Mouse (Mus musculus): Measurements from ENCODE around the gene Armc10. TPM values are rescaled to one million over a fixed set of nuclear protein-coding genes. Genes with fewer than 3 reads are reported as not detected.
A peak's percentile ranks its signal among the peaks of the same experiment; 100 is the strongest.

The Armc10 gene
- polyA plus RNA-seq, 1 experiment: 74.3 TPM

DNA sequence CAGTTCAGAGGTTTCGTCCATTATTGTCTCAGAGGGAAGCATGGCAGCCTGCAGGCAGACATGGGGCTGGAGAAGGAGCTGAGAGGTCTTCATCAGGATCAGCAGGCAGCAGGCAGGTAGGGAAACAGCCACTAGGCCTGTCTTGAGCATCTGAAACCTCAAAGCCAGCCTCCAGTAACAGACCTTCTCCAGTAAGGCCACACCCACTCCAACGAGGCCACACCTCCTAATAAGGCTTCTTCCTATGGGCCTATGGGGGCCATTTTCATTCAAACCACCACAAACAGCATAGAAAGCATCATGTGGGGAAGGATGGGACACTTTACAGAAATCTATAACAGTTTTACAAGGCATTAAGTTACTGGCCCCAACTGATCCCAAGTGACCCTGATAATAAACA is 5.1 kb downstream of the Armc10 start:
- TF ChIP-seq CTCF (IDR thresholded peaks at IDR 0.05; ENCODE audit: low read depth, low read length) (no peak), POLR2A (IDR thresholded peaks at IDR 0.05; ENCODE audit: insufficient read depth, low read length) (no peak), EP300 (IDR thresholded peaks at IDR 0.05; ENCODE audit: insufficient read depth, low read depth, low read length) (no peak)
- no peaks in the 10 kb centered on the region for H3K9me3 ChIP-seq (replicated peaks; ENCODE audit: control insufficient read depth, insufficient read depth, low read length, poor library complexity, severe bottlenecking)
- peaks cover 2% of the 10 kb centered on the region for H3K4me1 ChIP-seq (ENCODE audit: control insufficient read depth, insufficient read depth, low read length)
- H3K9ac ChIP-seq (ENCODE audit: low read depth, poor library complexity, severe bottlenecking): no peak overlapping the region
- H3K4me3 ChIP-seq (ENCODE audit: low read depth, low read length): no peak overlapping the region
- no peak overlapping the region for H3K27ac ChIP-seq (ENCODE audit: insufficient read depth, low read length)
- no peaks in the 10 kb centered on the region for H3K27me3 ChIP-seq (ENCODE audit: control insufficient read depth, insufficient read depth, low read length, poor library complexity, severe bottlenecking)
- peaks cover 41% of the 10 kb centered on the region for H3K36me3 ChIP-seq (ENCODE audit: control insufficient read depth, insufficient read depth, low read length, poor library complexity, severe bottlenecking)

GRCm38 (mm10) chr5:21651885-21652612 is 6.4 kb downstream of the Armc10 start:
- Histone ChIP-seq H3K9ac (ENCODE audit: low read depth, poor library complexity, severe bottlenecking) (no peak overlapping the region), H3K9me3 (replicated peaks; ENCODE audit: control insufficient read depth, insufficient read depth, low read length, poor library complexity, severe bottlenecking) (no peaks in the 10 kb centered on the region), H3K4me3 (ENCODE audit: low read depth, low read length) (no peak overlapping the region), H3K4me1 (ENCODE audit: control insufficient read depth, insufficient read depth, low read length) (peaks cover 2% of the 10 kb centered on the region), H3K27ac (ENCODE audit: insufficient read depth, low read length) (no peak overlapping the region), H3K27me3 (ENCODE audit: control insufficient read depth, insufficient read depth, low read length, poor library complexity, severe bottlenecking) (no peaks in the 10 kb centered on the region), H3K36me3 (ENCODE audit: control insufficient read depth, insufficient read depth, low read length, poor library complexity, severe bottlenecking) (peaks cover 43% of the 10 kb centered on the region)
- no peak for TF ChIP-seq CTCF (IDR thresholded peaks at IDR 0.05; ENCODE audit: low read depth, low read length)
- no peak for TF ChIP-seq EP300 (IDR thresholded peaks at IDR 0.05; ENCODE audit: insufficient read depth, low read depth, low read length)
- TF ChIP-seq POLR2A (IDR thresholded peaks at IDR 0.05; ENCODE audit: insufficient read depth, low read length): no peak

DNA sequence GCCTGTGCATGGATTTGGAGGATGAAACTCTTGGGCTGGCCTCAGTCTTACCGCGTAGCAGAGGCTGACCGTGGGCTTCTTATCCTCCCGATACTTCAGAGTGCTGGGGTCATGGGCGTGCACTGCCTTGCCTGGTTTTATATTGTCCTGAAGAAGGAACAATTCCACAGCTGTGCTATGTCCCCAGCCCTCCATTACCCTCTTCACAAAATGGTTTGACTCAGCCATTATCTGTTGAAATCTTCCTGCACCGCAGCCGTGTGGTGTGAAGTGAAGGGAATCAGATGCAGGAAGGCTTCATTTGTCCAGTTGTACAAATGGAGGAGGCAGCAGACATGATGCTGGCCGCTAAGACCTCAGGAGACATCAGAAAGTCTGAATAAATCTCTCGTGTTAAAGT is 11.3 kb downstream of the Armc10 start:
- H3K36me3 ChIP-seq (ENCODE audit: control insufficient read depth, insufficient read depth, low read length, poor library complexity, severe bottlenecking): peaks cover 32% of the 10 kb centered on the region

DNA sequence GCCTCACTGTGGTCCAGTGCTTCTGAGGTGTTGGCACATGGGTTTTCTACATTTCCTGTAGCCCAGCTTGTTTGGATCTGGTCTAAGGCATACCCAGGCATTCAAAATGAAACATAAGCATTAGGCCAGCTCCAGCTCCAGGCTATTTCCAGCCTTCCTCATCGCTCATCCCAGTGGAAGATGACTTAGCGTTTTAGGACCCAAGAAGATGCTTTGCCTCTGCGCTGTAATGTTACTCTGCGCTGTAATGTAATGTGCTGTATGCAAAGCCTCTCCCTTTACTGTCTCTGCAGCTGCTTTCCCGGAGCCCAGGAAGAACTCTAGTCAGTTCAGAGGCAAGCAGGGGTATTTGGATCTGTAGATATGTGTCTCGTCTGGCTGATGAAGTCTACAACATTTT is 12.4 kb downstream of the Armc10 start:
- TF ChIP-seq POLR2A (IDR thresholded peaks at IDR 0.05; ENCODE audit: insufficient read depth, low read length): no peak
- no peak for TF ChIP-seq CTCF (IDR thresholded peaks at IDR 0.05; ENCODE audit: low read depth, low read length)
- no peak for TF ChIP-seq EP300 (IDR thresholded peaks at IDR 0.05; ENCODE audit: insufficient read depth, low read depth, low read length)
- H3K36me3 ChIP-seq (ENCODE audit: control insufficient read depth, insufficient read depth, low read length, poor library complexity, severe bottlenecking): peaks cover 26% of the 10 kb centered on the region
- no peaks in the 10 kb centered on the region for H3K27me3 ChIP-seq (ENCODE audit: control insufficient read depth, insufficient read depth, low read length, poor library complexity, severe bottlenecking)
- H3K9me3 ChIP-seq (replicated peaks; ENCODE audit: control insufficient read depth, insufficient read depth, low read length, poor library complexity, severe bottlenecking): no peaks in the 10 kb centered on the region
- no peak overlapping the region for H3K9ac ChIP-seq (ENCODE audit: low read depth, poor library complexity, severe bottlenecking)
- H3K27ac ChIP-seq (ENCODE audit: insufficient read depth, low read length): no peak overlapping the region
- no peaks in the 10 kb centered on the region for H3K4me1 ChIP-seq (ENCODE audit: control insufficient read depth, insufficient read depth, low read length)
- H3K4me3 ChIP-seq (ENCODE audit: low read depth, low read length): no peak overlapping the region

More for the DNA sequence above, 11.3 kb downstream of the Armc10 start:
- H3K27me3 ChIP-seq (ENCODE audit: control insufficient read depth, insufficient read depth, low read length, poor library complexity, severe bottlenecking): no peaks in the 10 kb centered on the region
- no peaks in the 10 kb centered on the region for H3K9me3 ChIP-seq (replicated peaks; ENCODE audit: control insufficient read depth, insufficient read depth, low read length, poor library complexity, severe bottlenecking)
- no peak overlapping the region for H3K9ac ChIP-seq (ENCODE audit: low read depth, poor library complexity, severe bottlenecking)
- TF ChIP-seq POLR2A (IDR thresholded peaks at IDR 0.05; ENCODE audit: insufficient read depth, low read length) (no peak), EP300 (IDR thresholded peaks at IDR 0.05; ENCODE audit: insufficient read depth, low read depth, low read length) (no peak), CTCF (IDR thresholded peaks at IDR 0.05; ENCODE audit: low read depth, low read length) (no peak)
- no peak overlapping the region for H3K27ac ChIP-seq (ENCODE audit: insufficient read depth, low read length)
- H3K4me3 ChIP-seq (ENCODE audit: low read depth, low read length): no peak overlapping the region
- no peaks in the 10 kb centered on the region for H3K4me1 ChIP-seq (ENCODE audit: control insufficient read depth, insufficient read depth, low read length)

GRCm38 (mm10) chr5:21658623-21659395 is 13.2 kb downstream of the Armc10 start:
- Histone ChIP-seq H3K9ac (ENCODE audit: low read depth, poor library complexity, severe bottlenecking) (no peak overlapping the region), H3K27ac (ENCODE audit: insufficient read depth, low read length) (no peak overlapping the region), H3K4me1 (ENCODE audit: control insufficient read depth, insufficient read depth, low read length) (no peaks in the 10 kb centered on the region), H3K36me3 (ENCODE audit: control insufficient read depth, insufficient read depth, low read length, poor library complexity, severe bottlenecking) (peaks cover 25% of the 10 kb centered on the region), H3K9me3 (replicated peaks; ENCODE audit: control insufficient read depth, insufficient read depth, low read length, poor library complexity, severe bottlenecking) (no peaks in the 10 kb centered on the region), H3K27me3 (ENCODE audit: control insufficient read depth, insufficient read depth, low read length, poor library complexity, severe bottlenecking) (no peaks in the 10 kb centered on the region), H3K4me3 (ENCODE audit: low read depth, low read length) (no peak overlapping the region)
- TF ChIP-seq POLR2A (IDR thresholded peaks at IDR 0.05; ENCODE audit: insufficient read depth, low read length): no peak
- TF ChIP-seq CTCF (IDR thresholded peaks at IDR 0.05; ENCODE audit: low read depth, low read length): peak; percentile 79

DNA sequence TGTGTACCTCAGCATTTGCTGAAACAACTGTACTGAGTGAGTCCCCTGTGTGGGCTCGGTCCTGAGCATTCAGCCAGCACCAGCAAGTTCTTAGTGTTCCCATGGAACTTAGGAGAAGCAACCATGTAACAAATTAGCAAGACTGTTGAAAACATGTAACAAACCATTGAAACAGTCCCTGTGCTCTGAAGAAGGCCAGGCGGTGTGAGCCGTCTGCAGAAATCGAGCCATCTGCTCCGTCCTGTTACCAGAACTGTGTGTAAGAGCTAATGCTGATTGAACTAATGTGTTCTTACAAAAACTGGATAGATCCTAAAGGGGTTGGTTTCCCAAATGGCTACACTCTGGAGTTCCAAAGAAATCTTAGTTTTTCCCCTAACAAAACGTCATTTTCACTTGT is 15.2 kb downstream of the Armc10 start:
- Histone ChIP-seq H3K36me3 (ENCODE audit: control insufficient read depth, insufficient read depth, low read length, poor library complexity, severe bottlenecking) (peaks cover 21% of the 10 kb centered on the region), H3K27me3 (ENCODE audit: control insufficient read depth, insufficient read depth, low read length, poor library complexity, severe bottlenecking) (no peaks in the 10 kb centered on the region), H3K9me3 (replicated peaks; ENCODE audit: control insufficient read depth, insufficient read depth, low read length, poor library complexity, severe bottlenecking) (no peaks in the 10 kb centered on the region), H3K4me1 (ENCODE audit: control insufficient read depth, insufficient read depth, low read length) (no peaks in the 10 kb centered on the region), H3K27ac (ENCODE audit: insufficient read depth, low read length) (no peak overlapping the region), H3K9ac (ENCODE audit: low read depth, poor library complexity, severe bottlenecking) (no peak overlapping the region), H3K4me3 (ENCODE audit: low read depth, low read length) (no peak overlapping the region)
- TF ChIP-seq EP300 (IDR thresholded peaks at IDR 0.05; ENCODE audit: insufficient read depth, low read depth, low read length) (no peak), CTCF (IDR thresholded peaks at IDR 0.05; ENCODE audit: low read depth, low read length) (no peak), POLR2A (IDR thresholded peaks at IDR 0.05; ENCODE audit: insufficient read depth, low read length) (no peak)

All from ES-Bruce4 (cell line).